Mouse (Mus musculus): ENCODE results near the gene Ovol3. TPM values are rescaled to one million over a fixed set of nuclear protein-coding genes. Genes with fewer than 3 reads are reported as not detected.

Gene Ovol3
- polyA plus RNA-seq, 1 experiment = not detected

GRCm38 (mm10) chr7:30193581-30194100 lies 41.9 kb downstream of the Ovol3 start:
- H3K4me3 ChIP-seq (ENCODE audit: insufficient read depth, low read depth, low read length) = peak overlapping the region; percentile 94
- no peak overlapping the region for H3K27ac ChIP-seq (replicated peaks; ENCODE audit: low read depth, low read length)

GRCm38 (mm10) chr7:30193013-30193412 lies 42.5 kb downstream of the Ovol3 start:
- Histone ChIP-seq H3K4me1 (ENCODE audit: control insufficient read depth, insufficient read depth, insufficient read length, low read length) (0 out of 2 replicates have a peak, but pooled peaks cover 5% of the 10 kb centered on the region), H3K4me3 (ENCODE audit: insufficient read depth, low read depth, low read length) (peak overlapping the region; percentile 45), H3K27ac (replicated peaks; ENCODE audit: low read depth, low read length) (no peak overlapping the region)

More at GRCm38 (mm10) chr7:30193581-30194100, 41.9 kb downstream of the Ovol3 start:
- 0 out of 2 replicates have a peak, but pooled peaks cover 7% of the 10 kb centered on the region for H3K4me1 ChIP-seq (ENCODE audit: control insufficient read depth, insufficient read depth, insufficient read length, low read length)

- 0 out of 2 replicates have a peak, but pooled peaks cover 2% of the 10 kb centered on the region for H3K4me1 ChIP-seq (ENCODE audit: control insufficient read depth, insufficient read depth, insufficient read length, low read length)
Observed at GRCm38 (mm10) chr7:30192088-30192487, 43.4 kb downstream of the Ovol3 start.

GRCm38 (mm10) chr7:30189116-30189491 lies 46.4 kb downstream of the Ovol3 start:
- Histone ChIP-seq H3K27ac (replicated peaks; ENCODE audit: low read depth, low read length) (no peak overlapping the region), H3K4me3 (ENCODE audit: insufficient read depth, low read depth, low read length) (no peak overlapping the region), H3K4me1 (ENCODE audit: control insufficient read depth, insufficient read depth, insufficient read length, low read length) (0 out of 2 replicates have a peak, but pooled peaks cover 2% of the 10 kb centered on the region)

More at GRCm38 (mm10) chr7:30192088-30192487, 43.4 kb downstream of the Ovol3 start:
- Histone ChIP-seq H3K27ac (replicated peaks; ENCODE audit: low read depth, low read length) (no peak overlapping the region), H3K4me3 (ENCODE audit: insufficient read depth, low read depth, low read length) (no peak overlapping the region)

GRCm38 (mm10) chr7:30188344-30189115 lies 47.0 kb downstream of the Ovol3 start:
- 0 out of 2 replicates have a peak, but pooled peaks cover 2% of the 10 kb centered on the region for H3K4me1 ChIP-seq (ENCODE audit: control insufficient read depth, insufficient read depth, insufficient read length, low read length)
- H3K4me3 ChIP-seq (ENCODE audit: insufficient read depth, low read depth, low read length) = no peak overlapping the region
- no peak overlapping the region for H3K27ac ChIP-seq (replicated peaks; ENCODE audit: low read depth, low read length)

GRCm38 (mm10) chr7:30184641-30185348 lies 50.7 kb downstream of the Ovol3 start:
- Histone ChIP-seq H3K4me1 (ENCODE audit: control insufficient read depth, insufficient read depth, insufficient read length, low read length) (no peaks in the 10 kb centered on the region), H3K27ac (replicated peaks; ENCODE audit: low read depth, low read length) (peak overlapping the region; percentile 82), H3K4me3 (ENCODE audit: insufficient read depth, low read depth, low read length) (peak overlapping the region; percentile 66)

GRCm38 (mm10) chr7:30183879-30184289 lies 51.6 kb downstream of the Ovol3 start, which contains the start of gene Cox7a1:
Cox7a1 (plus strand) TSS chr7:30184144.
- peak within 1 kb of the TSS; percentile 82 for H3K27ac ChIP-seq (replicated peaks; ENCODE audit: low read depth, low read length)
- no peaks in the 10 kb centered on the region for H3K4me1 ChIP-seq (ENCODE audit: control insufficient read depth, insufficient read depth, insufficient read length, low read length)
- peak within 1 kb of the TSS; percentile 66 for H3K4me3 ChIP-seq (ENCODE audit: insufficient read depth, low read depth, low read length)

Other genes starting within 250 kb of the Ovol3 start
- gene Zfp14, start 184.3 kb downstream of the Ovol3 start, polyA plus RNA-seq (2012; ENCODE audit: insufficient read depth, insufficient read length, missing spikeins) = 1.9 TPM in 2 replicates
- 1.8 and 2.1 TPM in 2 replicates for gene Zfp82, start 162.8 kb downstream of the Ovol3 start, polyA plus RNA-seq (2012; ENCODE audit: insufficient read depth, insufficient read length, missing spikeins)
- gene Gm26920, start 145.3 kb downstream of the Ovol3 start, polyA plus RNA-seq (2012; ENCODE audit: insufficient read depth, insufficient read length, missing spikeins) = not detected in 2 replicates
- 2.4 and 2.5 TPM in 2 replicates for gene Zfp566, start 145.2 kb downstream of the Ovol3 start, polyA plus RNA-seq (2012; ENCODE audit: insufficient read depth, insufficient read length, missing spikeins)
- gene Zfp260, start 140.9 kb downstream of the Ovol3 start, polyA plus RNA-seq (2012; ENCODE audit: insufficient read depth, insufficient read length, missing spikeins) = 32.4 and 34.3 TPM in 2 replicates
- 1.1 TPM in 1 of 2 replicates, not detected in the other for gene Zfp382, start 113.8 kb downstream of the Ovol3 start, polyA plus RNA-seq (2012; ENCODE audit: insufficient read depth, insufficient read length, missing spikeins)
- 17.8 and 24.3 TPM in 2 replicates for gene Zfp146, start 66.0 kb downstream of the Ovol3 start, polyA plus RNA-seq (2012; ENCODE audit: insufficient read depth, insufficient read length, missing spikeins)
- 3,242 and 3,950 TPM in 2 replicates for gene Cox7a1, start 51.6 kb downstream of the Ovol3 start, polyA plus RNA-seq (2012; ENCODE audit: insufficient read depth, insufficient read length, missing spikeins)
- gene Capns1, start 36.9 kb downstream of the Ovol3 start, polyA plus RNA-seq (2012; ENCODE audit: insufficient read depth, insufficient read length, missing spikeins) = 549 and 708 TPM in 2 replicates
- gene Polr2i, start 3.8 kb downstream of the Ovol3 start, polyA plus RNA-seq (2012; ENCODE audit: insufficient read depth, insufficient read length, missing spikeins) = 93.0 and 113 TPM in 2 replicates
- 62.8 and 71.2 TPM in 2 replicates for gene Tbcb, start 3.5 kb downstream of the Ovol3 start, polyA plus RNA-seq (2012; ENCODE audit: insufficient read depth, insufficient read length, missing spikeins)
- gene Thap8, start 44.4 kb upstream of the Ovol3 start, polyA plus RNA-seq (2012; ENCODE audit: insufficient read depth, insufficient read length, missing spikeins) = 0.83 TPM in 1 of 2 replicates, not detected in the other
- 3.2 and 4.6 TPM in 2 replicates for gene Wdr62, start 44.7 kb upstream of the Ovol3 start, polyA plus RNA-seq (2012; ENCODE audit: insufficient read depth, insufficient read length, missing spikeins)
- gene Clip3, start 56.0 kb upstream of the Ovol3 start, polyA plus RNA-seq (2012; ENCODE audit: insufficient read depth, insufficient read length, missing spikeins) = 4.5 and 7.3 TPM in 2 replicates
- gene Alkbh6, start 73.0 kb upstream of the Ovol3 start, polyA plus RNA-seq (2012; ENCODE audit: insufficient read depth, insufficient read length, missing spikeins) = 34.7 and 38.6 TPM in 2 replicates
- not detected in 2 replicates for gene Syne4, start 79.1 kb upstream of the Ovol3 start, polyA plus RNA-seq (2012; ENCODE audit: insufficient read depth, insufficient read length, missing spikeins)
- gene E130208F15Rik, start 86.0 kb upstream of the Ovol3 start, polyA plus RNA-seq (2012; ENCODE audit: insufficient read depth, insufficient read length, missing spikeins) = 1.6 and 2.0 TPM in 2 replicates
- 18.1 and 22.7 TPM in 2 replicates for gene Sdhaf1, start 88.2 kb upstream of the Ovol3 start, polyA plus RNA-seq (2012; ENCODE audit: insufficient read depth, insufficient read length, missing spikeins)
- gene Lrfn3, start 127.0 kb upstream of the Ovol3 start, polyA plus RNA-seq (2012; ENCODE audit: insufficient read depth, insufficient read length, missing spikeins) = 0.67 and 2.4 TPM in 2 replicates
- 34.6 and 43.0 TPM in 2 replicates for gene Tyrobp, start 178.0 kb upstream of the Ovol3 start, polyA plus RNA-seq (2012; ENCODE audit: insufficient read depth, insufficient read length, missing spikeins)
- 2.5 and 2.8 TPM in 2 replicates for gene Hcst, start 184.1 kb upstream of the Ovol3 start, polyA plus RNA-seq (2012; ENCODE audit: insufficient read depth, insufficient read length, missing spikeins)
- gene Nfkbid, start 186.0 kb upstream of the Ovol3 start, polyA plus RNA-seq (2012; ENCODE audit: insufficient read depth, insufficient read length, missing spikeins) = 0.67 and 1.6 TPM in 2 replicates
- gene Aplp1, start 209.8 kb upstream of the Ovol3 start, polyA plus RNA-seq (2012; ENCODE audit: insufficient read depth, insufficient read length, missing spikeins) = 0.44 and 0.92 TPM in 2 replicates
- not detected in 2 replicates for gene Kirrel2, start 222.0 kb upstream of the Ovol3 start, polyA plus RNA-seq (2012; ENCODE audit: insufficient read depth, insufficient read length, missing spikeins)
- not detected in 2 replicates for gene Nphs1, start 222.6 kb upstream of the Ovol3 start, polyA plus RNA-seq (2012; ENCODE audit: insufficient read depth, insufficient read length, missing spikeins)

Measured in brown adipose tissue, adult 24 weeks (tissue).